Mouse (Mus musculus) spleen, adult 2 months (tissue): Measurements from ENCODE around the gene Sik1.

Experiments used
- CTCF ChIP-seq: fragments of 200-500 bp; IDR thresholded peaks from 2 replicates; pipeline ENCODE4 v1.5.1; 2011; ENCODE audit warnings: mild to moderate bottlenecking, inconsistent platforms; ENCODE audit not compliant: insufficient read depth, insufficient read length, insufficient replicate concordance; ENCODE audit errors: extremely low read depth
- POLR2A ChIP-seq: fragments of 200-500 bp; IDR thresholded peaks from 2 replicates; pipeline ENCODE4 v1.6.1; 2011; ENCODE audit warnings: low read depth, low read length, inconsistent platforms

DNA sequence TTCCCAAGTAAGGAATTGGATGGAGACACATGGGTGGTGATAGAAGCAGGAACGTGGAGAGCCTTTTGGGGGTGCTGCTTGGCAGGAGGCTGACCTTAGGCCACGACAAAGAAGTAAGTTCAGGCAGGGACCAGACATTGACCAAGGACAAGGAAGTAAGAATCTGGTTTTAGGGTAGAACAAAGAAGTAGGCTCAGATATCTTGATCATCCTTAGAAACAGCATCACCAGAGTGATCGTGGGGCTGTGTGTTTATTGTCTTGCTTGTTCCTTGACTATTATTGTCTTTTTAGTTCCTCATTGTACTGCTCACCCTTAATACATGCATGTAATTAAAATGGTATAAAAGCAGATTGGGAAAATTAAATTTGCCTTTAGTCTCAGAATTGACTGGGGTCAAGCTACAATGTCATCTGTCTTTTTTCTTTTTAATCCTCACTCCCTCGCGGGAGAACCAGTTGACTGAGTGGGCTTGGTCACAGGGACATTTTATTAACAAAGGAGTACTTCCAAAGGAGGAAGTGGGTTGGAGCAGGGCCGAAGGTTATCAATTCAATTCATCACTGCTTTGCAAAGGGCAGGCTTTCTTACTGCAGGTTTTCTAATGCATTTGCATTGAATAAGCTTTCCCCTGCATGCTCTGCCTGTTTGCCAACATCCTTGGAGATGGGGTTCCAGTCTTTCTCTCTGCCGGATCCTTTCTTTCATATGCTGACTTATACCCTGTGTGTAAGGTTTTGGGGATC is 53.2 kb downstream of the Sik1 start:
- no peak for TF ChIP-seq CTCF
- TF ChIP-seq POLR2A, result no peak
